Mouse (Mus musculus) fat pad, adult 2 months (tissue): ENCODE measurements around the gene 1700025C18Rik.

Experiments used
- DNase-seq: peaks from one replicate; pipeline ENCODE4 v3.0.0-alpha.2; 2011; ENCODE audit warnings: low read depth, low spot score; ENCODE audit errors: extremely low read depth

Gene 1700025C18Rik

DNA sequence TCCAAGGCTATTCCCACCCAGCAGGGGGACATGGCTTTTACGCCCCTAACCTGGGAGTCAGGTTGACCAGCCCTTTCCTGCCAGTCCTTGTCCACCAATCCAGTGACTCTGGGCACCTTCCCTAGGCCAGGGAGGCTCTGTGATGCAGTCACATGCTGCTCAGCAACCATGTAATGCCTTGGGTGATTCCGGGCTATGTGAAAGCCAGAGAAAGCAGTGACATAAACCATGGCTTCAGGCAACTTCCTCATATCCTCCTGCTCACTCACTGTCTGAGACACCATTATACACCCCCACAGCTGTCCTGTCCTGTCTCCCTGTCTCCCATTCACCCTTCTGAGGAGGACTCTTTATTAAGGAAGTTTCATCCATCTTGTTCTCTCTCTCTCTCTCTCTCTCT lies at the start of gene 1700025C18Rik:
Gene 1700025C18Rik (minus strand): TSS at position 101 of the 400 bp plus-strand sequence.
- no peak for DNase-seq

- no peak for DNase-seq
These were observed 45.5 kb upstream of the 1700025C18Rik start for GRCm38 (mm10) chr2:165136049-165136448.

DNA sequence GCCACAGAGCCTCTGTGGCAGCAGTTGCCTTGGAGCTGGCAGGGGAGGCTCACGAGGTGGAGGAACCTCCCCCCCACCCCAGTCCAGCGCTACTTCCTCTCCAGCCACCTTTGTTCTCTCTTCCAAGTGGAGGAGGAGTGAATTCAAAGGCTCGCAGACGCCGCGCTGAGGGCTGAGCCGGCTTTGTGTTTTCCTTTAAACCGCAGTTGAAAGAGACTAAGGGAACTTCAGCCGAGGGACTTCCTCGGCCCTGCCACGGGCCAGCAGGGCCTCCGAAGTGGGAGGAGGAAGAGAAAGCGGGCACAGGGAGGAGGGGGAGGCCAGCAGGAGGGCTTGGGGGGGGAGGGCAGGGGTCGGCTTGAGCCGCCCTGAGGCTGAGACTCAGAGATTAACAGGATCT lies 43.0 kb upstream of the 1700025C18Rik start:
- DNase-seq: no peak

GRCm38 (mm10) chr2:165131428-165131827 lies 40.9 kb upstream of the 1700025C18Rik start:
- no peak for DNase-seq

GRCm38 (mm10) chr2:165129189-165129588 lies 38.6 kb upstream of the 1700025C18Rik start:
- DNase-seq: no peak

DNA sequence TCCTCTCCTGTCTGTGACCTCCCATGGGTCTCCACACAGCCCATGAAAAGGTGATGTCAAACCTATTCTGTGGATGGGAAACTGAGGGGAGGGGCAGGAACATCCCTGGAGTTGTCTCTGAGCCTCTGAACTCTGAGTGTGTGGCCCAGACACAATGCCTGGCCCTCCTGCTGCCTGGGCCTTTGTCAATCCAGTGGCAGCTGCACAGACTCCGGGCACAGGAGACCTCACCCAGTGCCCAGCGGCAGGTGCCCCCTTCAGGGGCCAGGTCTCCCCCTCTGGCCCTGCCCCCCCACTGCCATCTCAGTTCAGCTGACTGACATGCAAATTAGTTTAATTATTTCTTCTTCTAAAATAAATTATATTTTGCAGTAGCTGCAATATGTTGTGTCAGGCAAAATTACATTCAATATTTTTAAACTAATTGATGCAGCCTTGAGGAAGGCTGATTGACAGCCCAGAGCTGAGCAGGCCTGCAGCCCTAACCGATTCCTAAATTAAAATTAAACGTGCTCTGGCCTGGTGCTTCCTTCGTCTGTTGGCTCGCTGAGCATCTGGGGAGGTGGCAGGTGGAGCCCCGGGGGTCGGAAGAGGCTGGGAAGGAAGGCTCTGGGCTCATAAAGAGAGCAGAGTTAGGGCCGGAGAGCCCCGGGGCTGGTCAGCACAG lies 36.5 kb upstream of the 1700025C18Rik start:
- no peak for DNase-seq

DNA sequence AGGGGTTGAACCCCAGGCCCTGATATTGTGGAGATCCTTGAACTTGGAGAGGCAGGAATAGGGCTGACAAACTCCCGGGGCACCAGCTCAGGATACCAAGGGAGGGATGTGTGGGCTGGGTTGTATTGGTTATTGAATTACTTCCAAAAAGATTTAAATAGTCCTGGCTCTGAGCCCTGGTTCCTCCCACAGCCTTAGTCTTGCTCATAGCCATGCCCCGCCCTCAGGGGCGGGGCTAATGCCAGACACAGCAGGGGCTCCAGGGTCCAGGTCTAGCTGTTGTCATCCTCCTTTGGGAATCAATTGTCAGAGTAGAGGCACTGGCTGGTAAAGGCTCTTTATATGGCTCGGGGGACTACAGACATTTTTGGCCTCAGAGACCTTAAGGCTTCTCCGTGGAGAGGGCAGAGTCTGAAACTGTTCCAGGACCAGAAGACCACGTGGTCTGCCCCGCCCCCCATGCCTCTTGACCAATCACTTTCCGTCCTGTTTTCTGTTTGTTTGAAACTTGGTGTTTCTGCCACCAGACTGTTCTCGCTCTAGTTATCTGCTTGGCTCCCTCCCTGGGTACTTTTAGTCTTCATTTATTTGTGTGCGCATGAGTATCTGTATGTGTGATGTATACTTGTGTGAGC lies 30.8 kb upstream of the 1700025C18Rik start:
- DNase-seq: no peak

DNA sequence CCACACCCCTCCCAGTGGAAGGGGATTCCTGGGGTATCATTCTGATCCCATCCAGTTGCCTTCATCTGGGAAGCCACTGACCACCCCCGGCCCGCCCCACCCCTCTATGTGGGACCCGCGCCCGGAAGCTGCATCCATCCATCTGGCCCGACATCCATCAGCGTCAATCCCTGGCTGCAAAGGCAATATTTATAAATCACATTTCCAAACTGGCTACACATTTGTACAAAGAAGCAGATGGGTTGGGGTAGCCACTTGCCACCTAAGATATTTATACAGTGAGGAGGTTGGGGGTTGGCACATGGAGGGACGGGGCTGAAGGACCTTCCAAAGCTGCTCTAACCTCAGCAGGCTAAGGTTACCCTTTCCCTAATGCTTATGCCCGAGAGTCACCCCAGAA lies 30.2 kb upstream of the 1700025C18Rik start:
- no peak for DNase-seq

DNA sequence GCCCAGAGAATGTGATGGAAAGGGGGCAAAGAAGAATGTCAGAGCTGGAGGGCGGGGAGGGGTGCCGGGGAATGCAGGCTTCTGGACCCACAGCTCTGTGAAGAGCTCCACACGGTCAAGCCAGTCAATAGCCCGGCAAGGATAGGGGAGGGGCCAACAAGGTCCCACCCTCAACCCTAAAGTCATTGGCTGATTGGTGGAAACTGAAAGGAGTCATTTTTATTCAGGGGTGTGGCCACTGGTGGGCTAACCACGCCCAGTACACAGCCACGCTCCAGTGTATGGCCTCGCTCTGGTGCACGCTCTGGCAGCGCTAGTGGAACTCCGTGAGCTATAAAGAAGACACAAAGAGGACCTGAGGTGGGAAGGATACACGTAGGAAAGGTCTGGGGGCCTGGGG lies 23.2 kb upstream of the 1700025C18Rik start:
- DNase-seq: no peak

DNA sequence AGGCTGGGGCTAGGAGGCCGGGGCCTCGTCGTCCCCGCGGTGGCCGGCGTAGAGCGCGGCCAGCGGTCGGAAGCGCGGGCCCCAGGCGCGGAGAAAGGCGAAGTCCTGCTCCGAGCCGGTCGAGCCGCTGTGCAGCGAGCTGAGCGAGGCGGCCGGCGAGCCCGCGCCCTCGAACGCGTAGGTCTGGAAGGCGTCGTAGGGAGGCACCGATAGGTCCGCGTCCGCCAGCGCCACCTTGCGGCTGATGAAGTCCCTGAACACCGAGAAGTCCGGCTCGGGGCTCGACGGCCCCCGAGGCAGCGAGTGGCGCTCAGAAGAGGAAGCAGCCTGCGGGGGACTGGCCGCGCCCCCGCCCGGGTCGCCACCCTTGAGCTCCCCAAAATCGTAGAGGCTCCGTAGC lies 21.6 kb upstream of the 1700025C18Rik start:
- no peak for DNase-seq

DNA sequence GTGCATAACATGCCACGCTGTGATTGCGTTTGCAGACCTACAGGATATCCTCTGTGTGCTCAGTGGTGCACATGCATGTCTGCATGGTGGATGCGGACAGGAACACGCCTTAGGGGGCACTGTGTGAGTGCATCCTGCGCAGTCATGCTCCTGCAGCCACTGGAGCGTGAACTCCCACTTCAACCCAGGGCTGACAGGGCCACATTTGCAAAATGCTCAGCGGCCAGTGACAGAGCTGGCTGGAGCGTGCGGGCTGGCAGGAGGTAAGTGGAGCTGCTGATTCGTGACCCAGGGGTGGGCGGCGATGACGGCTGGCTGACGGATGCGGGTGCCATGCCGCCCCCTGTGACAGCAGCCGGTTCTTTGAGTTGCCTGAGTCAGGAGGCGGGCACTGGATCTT lies 16.0 kb upstream of the 1700025C18Rik start:
- DNase-seq: no peak

- DNase-seq: no peak
These were observed 15.0 kb upstream of the 1700025C18Rik start for GRCm38 (mm10) chr2:165105513-165106079.

DNA sequence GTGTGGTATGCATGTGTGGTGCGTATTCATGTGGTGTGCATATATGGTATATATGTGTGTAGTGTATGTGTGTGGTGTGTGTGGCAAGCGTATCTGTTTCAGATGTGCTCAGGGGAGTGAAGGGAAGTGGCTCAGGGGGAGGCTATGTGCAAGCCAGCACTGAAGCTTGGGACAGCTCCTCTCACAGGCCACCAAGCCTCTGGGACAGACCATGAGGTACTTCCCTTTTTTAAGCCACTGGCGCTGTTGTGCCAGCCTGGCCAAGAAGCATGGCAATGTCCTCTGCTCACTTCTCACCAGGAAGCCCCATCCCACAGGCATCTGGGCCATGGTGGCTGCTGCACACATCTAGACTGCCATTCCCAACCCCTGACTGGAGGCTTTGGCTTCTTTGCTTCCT lies 12.4 kb upstream of the 1700025C18Rik start:
- DNase-seq: no peak

- no peak for DNase-seq
These were observed 10.2 kb upstream of the 1700025C18Rik start for GRCm38 (mm10) chr2:165100749-165101148.

- DNase-seq: no peak
These were observed 8.3 kb upstream of the 1700025C18Rik start for GRCm38 (mm10) chr2:165098861-165099260.

- no peak for DNase-seq
These were observed 5.8 kb upstream of the 1700025C18Rik start for GRCm38 (mm10) chr2:165096367-165096766.

GRCm38 (mm10) chr2:165092393-165092792 lies 1.8 kb upstream of the 1700025C18Rik start:
- no peak for DNase-seq

- DNase-seq: no peak
These were observed 949 bp upstream of the 1700025C18Rik start for GRCm38 (mm10) chr2:165091433-165091965.

- DNase-seq: no peak
These were observed 1.1 kb downstream of the 1700025C18Rik start for GRCm38 (mm10) chr2:165089470-165089869.

DNA sequence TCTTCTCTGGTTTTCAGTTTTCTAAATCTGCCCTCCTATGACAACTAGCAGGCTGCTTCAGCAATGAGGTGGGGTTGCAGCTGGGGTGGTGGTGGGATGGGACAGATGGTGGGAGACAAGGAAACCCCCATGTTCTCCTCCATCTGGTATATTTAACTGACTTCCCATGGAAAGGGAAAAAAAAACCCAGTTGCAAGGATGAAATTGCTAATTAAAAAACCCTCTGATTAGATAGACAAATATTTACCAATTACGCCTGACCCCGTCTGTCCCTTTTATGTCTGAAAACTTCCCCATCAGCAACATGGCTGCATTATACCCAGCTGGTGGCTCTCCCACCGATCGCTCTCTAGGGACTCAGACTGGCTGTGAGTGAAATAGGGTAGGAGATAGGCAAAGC lies 3.9 kb downstream of the 1700025C18Rik start:
- no peak for DNase-seq

- no peak for DNase-seq
These were observed 9.3 kb downstream of the 1700025C18Rik start for GRCm38 (mm10) chr2:165081257-165081656.

GRCm38 (mm10) chr2:165080657-165081056 lies 9.9 kb downstream of the 1700025C18Rik start:
- DNase-seq: no peak
